Mouse (Mus musculus): ENCODE measurements at regions not wholly inside any gene's neighbourhood (a gene's known extent, or its start where the extent isn't known, plus 50 kb on each side); places are given as distances from the start of the nearest gene placed in this dataset.

DNA sequence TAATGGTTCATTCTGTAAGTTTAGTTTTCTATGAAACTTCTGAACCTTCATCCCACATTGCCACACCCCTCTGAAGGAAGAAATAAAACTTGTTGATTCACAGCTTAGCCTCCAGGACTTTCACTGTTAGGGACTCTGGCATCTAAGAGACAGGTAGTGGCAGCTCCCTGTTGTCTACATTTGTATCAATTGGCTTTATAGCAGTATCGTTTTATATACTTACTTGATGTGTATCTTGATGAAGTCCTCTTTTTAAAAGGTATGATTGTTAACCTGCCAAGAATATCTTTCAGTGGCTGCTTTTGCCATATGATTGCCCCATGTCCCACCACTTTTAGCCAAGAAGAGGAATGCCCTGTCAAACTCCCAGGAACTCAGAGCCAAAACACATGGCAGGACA is 1333.7 kb upstream of the 1700008P02Rik start:
- TF ChIP-seq CTCF (conservative IDR thresholded peaks at IDR 0.05 in 1 of 2, IDR thresholded peaks at IDR 0.05 in 1 of 2; ENCODE audit: low read depth in 2 of 2, low read length in 2 of 2) (no peak), EP300 (IDR thresholded peaks at IDR 0.05; ENCODE audit: low read length) (no peak), POLR2A (IDR thresholded peaks at IDR 0.05; ENCODE audit: low read depth, low read length) (no peak), ZNF384 (IDR thresholded peaks at IDR 0.05; ENCODE audit: low read depth, low read length) (no peak), HCFC1 (IDR thresholded peaks at IDR 0.05; ENCODE audit: low read depth, low read length) (no peak), MAX (IDR thresholded peaks at IDR 0.05; ENCODE audit: low read length) (no peak)

Data from CH12.LX (cell line).